Mouse (Mus musculus) gastrocnemius, postnatal 25 days (tissue): ENCODE data around the gene Scrt2. TPM values are rescaled to one million over a fixed set of nuclear protein-coding genes. Genes with fewer than 3 reads are reported as not detected.

Experiments used
- DNase-seq: peaks from one replicate; pipeline ENCODE4 v3.0.0; 2022
- total RNA-seq, 2 experiments: library from RNA; stranded (reverse); gene quantifications; 1 replicate in 1 of 2; 2 replicates in 1 of 2; pipeline ENCODE4 v1.2.3; 2021

Scrt2 gene
- total RNA-seq, 2 experiments from 2014 or later = not detected

DNA sequence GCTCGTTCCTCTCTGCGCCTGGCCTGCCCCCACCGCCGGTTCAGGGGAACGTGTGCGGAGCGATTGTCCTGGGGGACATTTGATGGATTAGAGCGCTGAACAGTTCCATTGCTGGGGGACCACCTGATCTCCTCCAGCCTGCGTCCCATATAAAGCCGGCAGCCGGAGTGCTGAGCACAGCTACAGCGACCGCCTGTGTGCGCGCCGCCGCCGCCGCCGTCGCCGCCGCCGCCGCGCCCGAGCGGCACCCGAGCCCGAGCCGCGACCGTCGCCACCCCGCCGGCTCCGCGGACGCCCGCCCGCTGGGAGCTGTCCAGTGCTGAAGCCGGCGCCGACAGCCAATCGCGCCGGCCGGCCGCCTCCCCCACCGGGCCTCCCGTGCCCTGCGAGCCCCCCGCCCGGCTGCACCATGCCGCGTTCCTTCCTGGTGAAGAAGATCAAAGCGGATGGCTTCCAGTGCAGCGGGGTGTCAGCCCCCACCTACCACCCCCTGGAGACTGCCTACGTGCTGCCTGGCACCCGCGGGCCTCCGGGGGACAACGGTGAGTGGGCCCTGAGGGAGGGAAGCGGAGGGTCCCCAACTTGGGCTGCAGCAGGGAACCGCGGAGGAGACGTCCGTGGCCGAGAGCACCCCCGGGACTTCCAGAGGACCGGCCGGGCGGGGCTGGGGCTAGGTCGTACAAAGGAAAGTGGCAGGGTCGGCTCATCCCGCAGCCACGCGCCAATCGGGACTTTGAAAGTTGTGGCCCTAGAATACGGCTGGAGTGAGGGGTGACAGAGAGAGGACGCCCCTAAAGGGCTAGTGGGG lies 516 bp downstream of the Scrt2 start:
- DNase-seq = peak; percentile 73

DNA sequence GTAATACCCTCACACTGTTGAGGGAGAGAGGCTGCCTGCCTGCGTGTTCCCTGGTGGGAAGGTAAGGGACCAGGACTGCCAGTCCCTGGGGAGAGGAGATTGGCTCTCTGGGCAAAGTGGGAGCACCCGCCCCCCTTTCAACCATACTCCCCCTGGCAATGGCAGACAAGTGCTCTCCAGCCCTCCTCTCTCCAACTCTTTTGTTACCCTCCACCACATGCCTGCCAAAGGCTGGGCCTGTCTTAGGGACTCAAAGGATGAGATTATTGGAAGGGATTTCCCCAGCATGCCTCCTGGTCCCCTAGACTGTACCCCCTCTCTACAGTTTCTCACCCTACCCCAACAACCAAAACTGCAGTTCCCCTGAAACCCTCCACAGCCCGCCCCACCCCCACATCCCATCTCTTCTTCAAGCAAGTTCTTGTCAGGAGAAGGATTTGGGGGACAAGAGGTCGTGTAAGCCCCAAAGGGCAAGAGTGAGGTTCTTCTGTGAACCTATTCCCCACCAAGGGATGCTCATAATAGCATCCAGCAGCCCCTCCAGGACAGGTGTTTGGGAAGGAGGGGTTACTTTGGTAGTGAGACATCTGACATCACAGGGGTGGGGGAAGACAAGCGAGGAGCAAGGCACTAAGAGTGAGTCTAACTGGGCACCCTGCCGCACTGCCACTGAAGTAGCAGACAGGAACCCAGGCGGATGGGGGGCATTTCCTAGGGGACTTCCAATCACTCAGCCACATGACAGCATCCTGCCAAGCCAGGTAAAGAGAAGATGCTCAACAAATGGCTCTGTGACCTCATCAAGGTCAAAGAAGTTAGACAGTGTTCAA lies 1.3 kb downstream of the Scrt2 start:
- DNase-seq = no peak

GRCm38 (mm10) chr2:152083411-152083810 lies 2.1 kb downstream of the Scrt2 start:
- no peak for DNase-seq

DNA sequence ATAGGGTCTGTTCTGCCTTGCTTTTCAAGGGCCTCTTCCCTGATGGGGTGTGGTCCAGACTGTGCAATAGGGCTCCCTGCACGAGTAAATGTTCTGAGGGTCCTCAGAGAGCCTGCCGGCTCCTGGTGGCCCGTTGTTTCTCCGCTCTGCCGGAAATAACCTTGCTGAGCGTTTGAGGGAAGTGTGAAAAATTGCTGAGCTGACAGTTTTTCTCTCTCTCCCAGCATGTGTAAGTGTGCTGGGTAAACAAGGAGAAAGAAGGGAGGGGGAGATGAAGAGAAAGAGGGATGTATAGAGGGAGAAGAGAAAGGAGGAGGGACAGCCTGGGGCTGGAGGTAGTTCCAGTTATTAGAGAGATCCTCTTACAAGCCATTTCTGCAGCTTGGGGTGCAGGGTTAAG lies 3.0 kb downstream of the Scrt2 start:
- no peak for DNase-seq

DNA sequence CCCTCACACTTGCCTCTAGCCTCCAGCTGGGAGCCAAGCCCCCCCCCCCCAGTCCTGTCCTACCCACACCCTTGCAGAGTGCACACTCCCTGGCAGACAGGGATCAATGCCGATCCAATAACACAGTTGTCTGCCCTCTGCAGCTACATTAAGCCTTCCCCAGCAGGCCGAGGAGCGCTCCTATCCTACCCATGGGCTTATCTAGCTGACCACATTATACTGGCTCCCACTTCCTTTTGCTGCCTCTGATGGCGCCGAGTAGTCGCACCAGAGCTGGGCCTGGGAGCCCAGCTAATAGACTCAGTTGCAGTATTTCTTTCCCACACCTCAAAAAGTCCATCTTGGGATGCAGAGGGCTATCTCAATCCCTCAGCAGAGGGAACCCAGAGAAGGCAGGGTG lies 4.1 kb downstream of the Scrt2 start:
- DNase-seq = no peak

- DNase-seq = no peak
Measured at GRCm38 (mm10) chr2:152086451-152086850, 5.1 kb downstream of the Scrt2 start.

DNA sequence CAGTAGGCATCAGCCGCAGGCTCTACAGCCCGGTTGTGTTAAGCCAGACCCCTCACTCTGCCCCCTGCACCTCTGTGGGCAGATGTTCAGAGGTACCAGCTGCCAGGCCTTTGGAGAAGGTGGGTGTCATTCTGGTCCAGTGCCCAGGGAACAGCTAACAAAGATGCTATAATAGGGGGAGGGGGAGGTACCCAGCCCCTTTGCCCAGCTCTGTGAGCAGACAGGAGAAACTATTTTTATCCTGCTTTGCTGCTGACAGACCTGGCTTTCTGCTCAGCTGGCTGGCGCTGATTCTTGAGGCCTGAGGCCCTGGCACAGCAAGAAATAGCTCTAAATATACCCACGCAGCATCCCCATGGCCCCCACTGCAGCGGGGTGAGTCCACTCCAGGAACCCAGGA lies 5.8 kb downstream of the Scrt2 start:
- DNase-seq = peak; percentile 35

GRCm38 (mm10) chr2:152089078-152089477 lies 7.7 kb downstream of the Scrt2 start:
- no peak for DNase-seq

DNA sequence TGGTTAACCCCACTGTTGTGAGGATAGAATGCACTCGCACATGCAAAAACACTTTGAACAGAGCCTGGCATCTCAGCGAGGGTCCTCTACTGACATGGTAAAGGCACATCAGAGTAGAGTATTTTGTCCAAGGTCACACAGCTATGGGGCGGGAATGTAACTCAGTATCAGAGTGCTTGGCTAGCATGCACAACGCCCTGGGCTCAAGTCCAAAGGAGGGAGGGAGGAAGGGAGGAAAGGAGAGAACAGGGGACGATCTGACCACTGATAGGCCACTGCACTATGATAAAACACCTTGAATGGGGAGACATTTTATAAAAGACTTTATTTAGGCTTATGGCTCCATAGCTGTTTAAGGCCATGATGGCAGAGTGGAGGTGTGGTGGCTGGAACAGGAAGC lies 8.3 kb downstream of the Scrt2 start:
- no peak for DNase-seq

- no peak for DNase-seq
Measured at GRCm38 (mm10) chr2:152090486-152090885, 9.2 kb downstream of the Scrt2 start.

- no peak for DNase-seq
Measured at GRCm38 (mm10) chr2:152091342-152092056, 10.2 kb downstream of the Scrt2 start.

GRCm38 (mm10) chr2:152092927-152093326 lies 11.6 kb downstream of the Scrt2 start:
- DNase-seq = no peak

DNA sequence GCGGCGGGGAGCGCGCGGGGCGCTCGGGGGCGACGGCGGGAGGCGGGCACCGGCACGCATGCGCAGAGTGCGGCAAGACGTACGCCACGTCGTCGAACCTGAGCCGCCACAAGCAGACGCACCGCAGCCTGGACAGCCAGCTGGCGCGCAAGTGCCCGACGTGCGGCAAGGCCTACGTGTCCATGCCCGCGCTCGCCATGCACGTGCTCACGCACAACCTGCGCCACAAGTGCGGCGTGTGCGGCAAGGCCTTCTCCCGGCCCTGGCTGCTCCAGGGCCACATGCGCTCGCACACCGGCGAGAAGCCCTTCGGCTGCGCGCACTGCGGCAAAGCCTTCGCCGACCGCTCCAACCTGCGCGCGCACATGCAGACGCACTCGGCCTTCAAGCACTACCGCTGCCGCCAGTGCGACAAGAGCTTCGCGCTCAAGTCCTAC lies 12.0 kb downstream of the Scrt2 start:
- no peak for DNase-seq

- DNase-seq = no peak
Measured at GRCm38 (mm10) chr2:152094856-152095545, 13.7 kb downstream of the Scrt2 start.

DNA sequence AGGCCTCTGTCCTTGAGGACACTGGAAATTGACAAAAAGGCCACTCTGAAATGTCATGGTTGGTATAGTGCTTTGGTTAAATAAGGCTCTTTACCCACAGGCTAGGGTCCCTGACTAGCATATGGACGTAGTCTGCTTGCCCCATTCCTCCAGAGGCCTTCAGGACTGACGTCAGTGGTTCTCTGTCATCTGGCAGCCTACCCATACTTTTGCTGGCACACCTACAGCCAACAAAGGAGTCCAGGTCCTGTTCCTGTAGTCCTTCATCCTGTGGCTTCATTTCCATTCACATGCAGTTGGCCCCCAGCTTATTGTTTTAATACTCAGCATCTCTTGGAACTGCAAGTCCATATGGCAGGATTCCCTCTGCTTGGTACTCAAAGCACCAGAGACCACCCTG lies 15.6 kb downstream of the Scrt2 start:
- DNase-seq = no peak

DNA sequence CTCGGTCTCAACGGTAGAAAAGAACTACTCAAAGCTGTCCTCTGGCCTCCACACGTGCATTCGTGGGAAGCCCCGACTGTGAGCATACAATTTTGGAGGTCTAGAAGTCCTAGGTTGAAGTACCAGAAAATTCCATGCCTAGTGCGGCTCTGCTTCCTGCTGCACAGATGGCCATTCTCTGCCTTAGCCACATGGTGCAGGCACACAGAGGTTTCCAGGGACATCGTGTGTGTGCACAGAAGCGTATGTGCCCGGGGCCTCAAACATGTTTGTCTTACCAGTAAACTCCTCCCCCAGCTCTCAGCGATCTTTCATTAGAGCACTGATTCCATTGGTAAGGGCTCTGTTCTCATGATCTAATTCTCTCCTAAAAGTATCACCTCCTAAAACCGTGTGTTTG lies 16.6 kb downstream of the Scrt2 start:
- DNase-seq = no peak

DNA sequence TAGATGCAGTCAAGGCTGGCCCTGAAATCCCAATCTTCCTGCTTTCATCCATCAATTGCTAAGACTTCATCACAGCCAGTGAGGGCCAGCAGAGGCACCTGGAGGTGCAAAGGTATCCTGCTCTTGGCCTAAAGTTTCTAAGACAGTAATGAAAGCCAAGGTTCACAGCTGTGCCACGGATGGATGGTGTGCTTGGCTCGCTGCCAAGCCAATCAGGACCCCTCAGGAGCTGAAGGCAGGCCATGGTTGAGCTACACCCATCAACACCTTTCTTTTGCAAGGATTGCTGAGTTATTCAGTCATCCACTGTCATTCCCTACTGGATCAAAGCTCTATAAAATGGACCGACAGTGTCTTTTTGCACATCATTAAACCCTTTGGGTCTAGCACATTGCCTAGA lies 18.2 kb downstream of the Scrt2 start:
- DNase-seq = no peak

DNA sequence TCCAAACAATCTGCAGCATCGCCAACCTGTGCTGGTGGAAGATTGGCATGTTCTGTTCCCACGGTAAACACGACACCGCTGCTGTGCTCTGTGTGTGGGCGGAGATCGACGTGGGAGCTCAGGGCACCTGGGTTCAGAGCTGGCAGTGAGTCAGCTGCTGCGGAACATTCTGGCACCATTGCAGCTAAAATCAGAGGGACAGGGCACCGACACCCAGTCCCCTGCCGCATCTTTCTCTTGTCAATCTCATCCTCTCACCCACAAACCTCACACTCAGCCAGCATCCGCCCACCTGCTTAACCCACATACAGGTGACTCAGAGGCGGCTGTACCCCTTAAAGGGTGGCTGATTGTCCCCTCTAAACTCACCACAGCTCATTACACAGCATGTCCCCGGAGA lies 20.4 kb downstream of the Scrt2 start:
- DNase-seq = no peak

DNA sequence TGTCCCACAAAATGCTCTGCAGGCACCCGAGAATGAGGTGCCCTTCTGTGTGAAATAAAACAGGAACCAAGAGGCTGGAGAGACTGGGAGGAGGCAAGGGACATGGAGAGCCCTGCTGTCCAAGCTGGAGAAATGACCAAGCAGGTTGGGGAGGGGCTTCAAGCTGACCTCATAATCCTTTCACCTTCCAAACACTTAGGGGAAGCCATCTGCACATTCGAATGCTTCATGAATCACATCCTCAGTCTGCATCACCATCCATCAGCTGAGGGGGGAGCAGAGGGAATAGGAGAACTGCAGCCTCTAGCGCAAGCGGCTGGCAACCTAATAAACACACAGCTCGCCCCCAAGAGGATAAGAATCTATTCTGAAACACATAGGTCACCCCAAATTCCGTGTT lies 21.0 kb downstream of the Scrt2 start:
- DNase-seq = no peak

DNA sequence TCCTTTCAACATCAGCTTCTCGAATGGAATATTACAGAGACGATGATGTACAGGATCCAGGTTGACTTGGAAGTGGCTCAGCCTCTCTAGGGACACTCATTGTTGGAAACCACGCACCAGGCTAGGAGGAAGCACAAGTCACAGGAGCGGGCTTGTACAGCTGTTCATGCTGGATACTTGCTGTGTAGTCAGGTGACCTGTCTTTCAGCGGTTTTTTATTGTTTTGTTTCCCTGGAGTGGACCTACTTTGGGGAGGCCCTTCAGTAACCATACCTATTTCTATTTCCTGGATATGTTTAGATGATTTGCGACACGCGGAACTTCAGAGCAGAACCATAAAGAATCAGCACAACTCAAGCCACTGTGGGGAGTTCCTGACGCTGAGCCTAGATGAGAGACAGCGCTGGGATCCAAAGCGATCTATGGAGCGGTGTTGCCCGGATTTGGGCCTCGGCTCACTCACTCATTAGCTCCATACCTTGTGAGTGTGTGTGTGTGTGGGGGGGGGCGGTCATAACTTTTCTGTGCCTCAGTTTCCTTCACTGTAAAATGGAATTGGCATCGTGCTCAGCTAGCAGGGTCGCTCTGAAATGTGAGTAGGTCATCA lies 23.5 kb downstream of the Scrt2 start:
- DNase-seq = no peak

GRCm38 (mm10) chr2:152105318-152106224 lies 24.2 kb downstream of the Scrt2 start, which contains the start of gene Srxn1:
Gene Srxn1, plus strand, starts transcription at chr2:152105516.
- peak; percentile 88 for DNase-seq
